Mouse (Mus musculus) heart, adult 10 weeks (tissue): Measurements from ENCODE around the gene Hoxc9. TPM values are rescaled to one million over a fixed set of nuclear protein-coding genes. Genes with fewer than 3 reads are reported as not detected.

Experiments
- polyA plus RNA-seq: library from polyadenylated mRNA; stranded (reverse); fragments of 350-450 nt; fragmentation: Illumina TruSeq; extraction: RNeasy Lipid Tissue Mini Kit (QIAGEN cat#74804); gene quantifications from one replicate; pipeline ENCODE4 v1.2.3, GENCODE M21; 2014; ENCODE audit warnings: low read depth, low replicate concordance

The Hoxc9 gene
- not detected for polyA plus RNA-seq

GRCm38 (mm10) chr15:102976171-102976570, at the start of gene Hoxc9:
Gene Hoxc9 (plus strand): TSS chr15:102976439.

GRCm38 (mm10) chr15:102936279-102936972, 39.8 kb upstream of the Hoxc9 start, which contains the start of gene Hoxc12:
Gene Hoxc12 (plus strand): TSS chr15:102936757.

GRCm38 (mm10) chr15:102954192-102955006, 21.8 kb upstream of the Hoxc9 start, which contains the start of gene Hoxc11:
Gene Hoxc11 (plus strand): TSS chr15:102954427.

GRCm38 (mm10) chr15:102966776-102967311, 9.4 kb upstream of the Hoxc9 start, which contains the start of gene Hoxc10:
Gene Hoxc10 (plus strand): TSS chr15:102966796.

GRCm38 (mm10) chr15:102967312-102967510, 9.0 kb upstream of the Hoxc9 start, which contains the start of gene Hoxc5:
Gene Hoxc5 (plus strand): TSS chr15:102967443.

GRCm38 (mm10) chr15:102990461-102991397, 14.5 kb downstream of the Hoxc9 start, which contains the start of gene Hoxc8:
Gene Hoxc8 (plus strand): TSS chr15:102990607.

GRCm38 (mm10) chr15:102997939-102998355, 21.7 kb downstream of the Hoxc9 start, which contains the start of gene Hoxc6:
Gene Hoxc6 (plus strand): TSS chr15:102998257.

GRCm38 (mm10) chr15:103018636-103019035, 42.4 kb downstream of the Hoxc9 start, which contains the start of gene Hoxc4:
Gene Hoxc4 (plus strand): TSS chr15:103018934.

Other genes starting within 250 kb of the Hoxc9 start
- gene Hoxc13, start 55.3 kb upstream of the Hoxc9 start, polyA plus RNA-seq: not detected
- not detected for gene Hoxc12, start 39.7 kb upstream of the Hoxc9 start, polyA plus RNA-seq
- not detected for gene Hoxc11, start 22.0 kb upstream of the Hoxc9 start, polyA plus RNA-seq
- not detected for gene Hoxc10, start 9.6 kb upstream of the Hoxc9 start, polyA plus RNA-seq
- gene Hoxc5, start 9.0 kb upstream of the Hoxc9 start, polyA plus RNA-seq: not detected
- not detected for gene Hoxc8, start 14.2 kb downstream of the Hoxc9 start, polyA plus RNA-seq
- not detected for gene Hoxc6, start 21.8 kb downstream of the Hoxc9 start, polyA plus RNA-seq
- not detected for gene Hoxc4, start 42.5 kb downstream of the Hoxc9 start, polyA plus RNA-seq
- gene Smug1, start 190.7 kb downstream of the Hoxc9 start, polyA plus RNA-seq: 8.7 TPM